Mouse (Mus musculus) T-cell, adult 2 months (primary cell): Measurements from ENCODE around the gene Wdr13.

Source experiments
- DNase-seq: peaks from one replicate; pipeline ENCODE4 v3.0.0; 2022; ENCODE audit warnings: low spot score

Wdr13 gene

GRCm38 (mm10) chrX:8132017-8132976 is at the start of gene Wdr13:
Wdr13 (minus strand) TSS chrX:8132892.
- peak; percentile 90 for DNase-seq

- no peak for DNase-seq
Observed at GRCm38 (mm10) chrX:8179646-8180045, 47.0 kb upstream of the Wdr13 start.

GRCm38 (mm10) chrX:8178871-8179270 is 46.2 kb upstream of the Wdr13 start:
- DNase-seq = no peak

- DNase-seq = peak; percentile 85
Observed at GRCm38 (mm10) chrX:8175504-8176385, 43.1 kb upstream of the Wdr13 start, which contains the start of gene Tbc1d25. Tbc1d25 (minus strand) TSS chrX:8176181.

- no peak for DNase-seq
Observed at GRCm38 (mm10) chrX:8175169-8175503, 42.4 kb upstream of the Wdr13 start.

- no peak for DNase-seq
Observed at GRCm38 (mm10) chrX:8167716-8168647, 35.3 kb upstream of the Wdr13 start.

GRCm38 (mm10) chrX:8164471-8164870 is 31.8 kb upstream of the Wdr13 start:
- DNase-seq = no peak

GRCm38 (mm10) chrX:8163076-8163475 is 30.4 kb upstream of the Wdr13 start:
- DNase-seq = no peak

GRCm38 (mm10) chrX:8145153-8145991 is 12.7 kb upstream of the Wdr13 start, which contains the start of gene Rbm3:
Rbm3 (minus strand) TSS chrX:8145880.
- peak; percentile 89 for DNase-seq

- DNase-seq = no peak
Observed at GRCm38 (mm10) chrX:8143750-8144149, 11.1 kb upstream of the Wdr13 start.

GRCm38 (mm10) chrX:8142948-8143347 is 10.3 kb upstream of the Wdr13 start:
- no peak for DNase-seq

- DNase-seq = no peak
Observed at GRCm38 (mm10) chrX:8141058-8141457, 8.4 kb upstream of the Wdr13 start.

- no peak for DNase-seq
Observed at GRCm38 (mm10) chrX:8140446-8140845, 7.8 kb upstream of the Wdr13 start.

- DNase-seq = no peak
Observed at GRCm38 (mm10) chrX:8139480-8139879, 6.8 kb upstream of the Wdr13 start.

- no peak for DNase-seq
Observed at GRCm38 (mm10) chrX:8135886-8136285, 3.2 kb upstream of the Wdr13 start.

- DNase-seq = no peak
Observed at GRCm38 (mm10) chrX:8131393-8131792, 1.3 kb downstream of the Wdr13 start.

GRCm38 (mm10) chrX:8125235-8125634 is 7.5 kb downstream of the Wdr13 start:
- DNase-seq = no peak

GRCm38 (mm10) chrX:8123821-8124470 is 8.7 kb downstream of the Wdr13 start:
- DNase-seq = no peak

GRCm38 (mm10) chrX:8117264-8117663 is 15.4 kb downstream of the Wdr13 start:
- no peak for DNase-seq

GRCm38 (mm10) chrX:8115275-8115674 is 17.4 kb downstream of the Wdr13 start:
- no peak for DNase-seq
